Mouse (Mus musculus) myocyte (in vitro differentiated cells): ENCODE measurements around the gene Galnt18.

ENCODE experiments used
- CEBPB ChIP-seq: IDR thresholded peaks from 2 replicates; pipeline ENCODE4 v1.6.1; 2011; ENCODE audit warnings: mild to moderate bottlenecking, moderate library complexity; ENCODE audit not compliant: poor library complexity, insufficient read depth, severe bottlenecking
- E2F4 ChIP-seq: IDR thresholded peaks from one replicate; pipeline ENCODE4 v1.6.1; 2011; ENCODE audit warnings: mild to moderate bottlenecking, control low read depth, moderate library complexity; ENCODE audit not compliant: insufficient read depth
- MAX ChIP-seq: IDR thresholded peaks from one replicate; pipeline ENCODE4 v1.6.1; 2011; ENCODE audit warnings: low read depth, mild to moderate bottlenecking, control low read depth
- MYOG ChIP-seq, 3 experiments: IDR thresholded peaks; one replicate each; pipeline ENCODE4 v1.6.1; 2011; ENCODE audit warnings: control low read depth in 2 of 3, low read depth in 2 of 3, mild to moderate bottlenecking in 2 of 3; ENCODE audit not compliant: insufficient read length in 2 of 3, control insufficient read depth in 1 of 3, insufficient read depth in 1 of 3
- POLR2A ChIP-seq: IDR thresholded peaks from one replicate; pipeline ENCODE4 v1.6.1; 2011; ENCODE audit warnings: low read depth, mild to moderate bottlenecking, control low read depth, moderate library complexity; ENCODE audit not compliant: insufficient read length
- POLR2AphosphoS2 ChIP-seq: IDR thresholded peaks from one replicate; pipeline ENCODE4 v1.6.1; 2011; ENCODE audit warnings: low read depth, control low read depth; ENCODE audit not compliant: insufficient read length
- TCF12 ChIP-seq: IDR thresholded peaks from one replicate; pipeline ENCODE4 v1.6.1; 2011; ENCODE audit warnings: mild to moderate bottlenecking, control low read depth; ENCODE audit not compliant: poor library complexity, insufficient read depth, severe bottlenecking

- TF ChIP-seq POLR2A (no peak), TCF12 (no peak), MAX (no peak), CEBPB (no peak), MYOG (IDR thresholded peaks at IDR 0.05; ENCODE audit: control insufficient read depth in 1 of 3, insufficient read depth in 1 of 3, insufficient read length in 2 of 3, low read depth in 2 of 3) (peak in 1 of 3 experiments; percentile 15), E2F4 (no peak), POLR2AphosphoS2 (no peak)
These were observed 41.1 kb downstream of the Galnt18 start for GRCm38 (mm10) chr7:111738456-111739370.
